Mouse (Mus musculus) bone marrow, adult 2 months (tissue): ENCODE data around the gene Tcf3. TPM values are rescaled to one million over a fixed set of nuclear protein-coding genes. Genes with fewer than 3 reads are reported as not detected.

ENCODE experiments used
- H3K27ac ChIP-seq: fragments of 200-500 bp; 2 replicates; pipeline ENCODE4 v1.5.1; 2012; ENCODE audit warnings: low read depth, mild to moderate bottlenecking, control low read depth, inconsistent platforms, low read length; ENCODE audit not compliant: control insufficient read depth, poor library complexity, insufficient read depth
- H3K4me1 ChIP-seq: fragments of 200-500 bp; 2 replicates; pipeline ENCODE4 v1.6.1; 2011; ENCODE audit warnings: low read length; ENCODE audit not compliant: control insufficient read depth, insufficient read depth
- H3K4me3 ChIP-seq: fragments of 200-500 bp; replicated peaks from 2 replicates; pipeline ENCODE3; 2011; ENCODE audit warnings: mild to moderate bottlenecking, low read depth, low read length, control low read depth; ENCODE audit not compliant: control insufficient read depth
- CTCF ChIP-seq: fragments of 200-500 bp; IDR thresholded peaks from 2 replicates; pipeline ENCODE4 v1.5.1; 2011; ENCODE audit warnings: low read length, control low read depth; ENCODE audit not compliant: control insufficient read depth, insufficient read depth
- POLR2A ChIP-seq: fragments of 200-500 bp; IDR thresholded peaks from 2 replicates; pipeline ENCODE4 v1.6.1; 2011; ENCODE audit warnings: low read depth, mild to moderate bottlenecking, control low read depth, low read length, borderline replicate concordance; ENCODE audit not compliant: control insufficient read depth
- WGBS: fragments of 180-500 bp; shearing (Covaris S2); methylation state at CpG from one replicate; pipeline ENCODE4 v1.1.7; 2018; 5-methylcytosine and 5-hydroxymethylcytosine counted together
- polyA plus RNA-seq: library from polyadenylated mRNA; stranded (reverse); fragments of >200 nt; gene quantifications from 2 replicates; pipeline ENCODE4 v1.2.4, GENCODE M21; 2011; ENCODE audit warnings: low replicate concordance; ENCODE audit not compliant: missing spikeins, insufficient read depth, insufficient read length

Gene Tcf3
- polyA plus RNA-seq, 1 experiment, result 138 TPM

- WGBS, result 92% methylated on average over 11 of the region's 11 CpGs
- Histone ChIP-seq H3K4me1 (no peaks in the 10 kb centered on the region), H3K4me3 (no peak overlapping the region), H3K27ac (no peak overlapping the region)
- TF ChIP-seq CTCF (no peak), POLR2A (no peak)
Observed at GRCm38 (mm10) chr10:80459671-80460070, 26.2 kb upstream of the Tcf3 start.

- H3K4me1 ChIP-seq, result no peaks in the 10 kb centered on the region
- TF ChIP-seq POLR2A, result no peak
- TF ChIP-seq CTCF, result no peak
- WGBS, result 74% methylated on average over 10 of the region's 10 CpGs
Observed at GRCm38 (mm10) chr10:80459236-80459635, 25.8 kb upstream of the Tcf3 start.

GRCm38 (mm10) chr10:80455697-80456096 lies 22.2 kb upstream of the Tcf3 start:
- no peak overlapping the region for H3K27ac ChIP-seq
- no peak for TF ChIP-seq CTCF
- no peak for TF ChIP-seq POLR2A
- no peaks in the 10 kb centered on the region for H3K4me1 ChIP-seq
- no peak overlapping the region for H3K4me3 ChIP-seq
- 66% methylated on average over 5 of the region's 5 CpGs for WGBS

More at GRCm38 (mm10) chr10:80459236-80459635, 25.8 kb upstream of the Tcf3 start:
- H3K4me3 ChIP-seq, result no peak overlapping the region
- H3K27ac ChIP-seq, result no peak overlapping the region

GRCm38 (mm10) chr10:80454781-80455180 lies 21.3 kb upstream of the Tcf3 start:
- no peak overlapping the region for H3K27ac ChIP-seq
- TF ChIP-seq CTCF (no peak), POLR2A (no peak)
- no peaks in the 10 kb centered on the region for H3K4me1 ChIP-seq
- WGBS, result 87% methylated on average over 5 of the region's 5 CpGs
- no peak overlapping the region for H3K4me3 ChIP-seq

- Histone ChIP-seq H3K4me3 (no peak overlapping the region), H3K4me1 (no peaks in the 10 kb centered on the region), H3K27ac (no peak overlapping the region)
- 82% methylated on average over 10 of the region's 10 CpGs for WGBS
- TF ChIP-seq CTCF (no peak), POLR2A (no peak)
Observed at GRCm38 (mm10) chr10:80453601-80454000, 20.2 kb upstream of the Tcf3 start.

- TF ChIP-seq CTCF, result no peak
- TF ChIP-seq POLR2A, result no peak
- H3K27ac ChIP-seq, result no peak overlapping the region
- H3K4me3 ChIP-seq, result no peak overlapping the region
- peaks cover 2% of the 10 kb centered on the region; the same call in 1 of the 2 replicates for H3K4me1 ChIP-seq
- WGBS, result 40% methylated on average over 6 of the region's 6 CpGs
Observed at GRCm38 (mm10) chr10:80450599-80450998, 17.2 kb upstream of the Tcf3 start.

- H3K27ac ChIP-seq, result no peak overlapping the region
- H3K4me1 ChIP-seq, result peaks cover 2% of the 10 kb centered on the region; the same call in 1 of the 2 replicates
- TF ChIP-seq CTCF (peak; percentile 97), POLR2A (peak; percentile 39; the same call in 1 of the 2 replicates)
- H3K4me3 ChIP-seq, result no peak overlapping the region
- WGBS, result 10% methylated on average over 26 of the region's 26 CpGs
Observed at GRCm38 (mm10) chr10:80445898-80446601, 12.6 kb upstream of the Tcf3 start.

- no peak overlapping the region for H3K27ac ChIP-seq
- WGBS, result 69% methylated on average over 1 of the region's 1 CpGs
- no peak for TF ChIP-seq CTCF
- TF ChIP-seq POLR2A, result no peak
- H3K4me1 ChIP-seq, result peaks cover 2% of the 10 kb centered on the region; the same call in 1 of the 2 replicates
- H3K4me3 ChIP-seq, result no peak overlapping the region
Observed at GRCm38 (mm10) chr10:80445052-80445451, 11.6 kb upstream of the Tcf3 start.
